Mouse (Mus musculus): ENCODE measurements at regions not wholly inside any gene's neighbourhood (a gene's known extent, or its start where the extent isn't known, plus 50 kb on each side); places are given as distances from the start of the nearest gene placed in this dataset.

GRCm38 (mm10) chr8:92114311-92115275 lies 242.8 kb upstream of the Irx5 start:
- TF ChIP-seq CTCF (IDR thresholded peaks at IDR 0.05; ENCODE audit: extremely low read depth, insufficient read depth, low read length) (no peak), POLR2A (IDR thresholded peaks at IDR 0.05; ENCODE audit: extremely low read depth, insufficient read depth, low read length) (no peak)
